Mouse (Mus musculus) heart, adult 11 months (tissue): Measurements from ENCODE around the gene Zfp354a.
"Not testable (repeated sequence)": the region's sequence is repeated elsewhere in the genome, so short reads cannot be mapped to it uniquely, and the experiment has no call there.

Experiments
- DNase-seq: peaks from one replicate; pipeline ENCODE4 v3.0.0; 2022

The Zfp354a gene

GRCm38 (mm10) chr11:51059151-51059571 is at the start of gene Zfp354a:
TSS of gene Zfp354a (plus strand) at chr11:51059257.
- DNase-seq: peak; percentile 96

- DNase-seq: peak; percentile 81
Measured at GRCm38 (mm10) chr11:51011821-51012220, 47.2 kb upstream of the Zfp354a start.

GRCm38 (mm10) chr11:51013936-51014335 is 45.1 kb upstream of the Zfp354a start, which contains the start of gene Olfr54:
TSS of gene Olfr54 (plus strand) at chr11:51014236.
- no peak for DNase-seq

GRCm38 (mm10) chr11:51016341-51016740 is 42.7 kb upstream of the Zfp354a start:
- DNase-seq: peak; percentile 34

- not testable (repeated sequence) for DNase-seq
Measured at GRCm38 (mm10) chr11:51026811-51027210, 32.2 kb upstream of the Zfp354a start.

GRCm38 (mm10) chr11:51029381-51029780 is 29.7 kb upstream of the Zfp354a start:
- not testable (repeated sequence) for DNase-seq

GRCm38 (mm10) chr11:51030225-51030624 is 28.8 kb upstream of the Zfp354a start:
- DNase-seq: no peak

- no peak for DNase-seq
Measured at GRCm38 (mm10) chr11:51032851-51033250, 26.2 kb upstream of the Zfp354a start.

- not testable (repeated sequence) for DNase-seq
Measured at GRCm38 (mm10) chr11:51034141-51034540, 24.9 kb upstream of the Zfp354a start.

GRCm38 (mm10) chr11:51035951-51036350 is 23.1 kb upstream of the Zfp354a start:
- DNase-seq: no peak

- peak; percentile 39 for DNase-seq
Measured at GRCm38 (mm10) chr11:51044776-51045175, 14.3 kb upstream of the Zfp354a start.

- DNase-seq: not testable (repeated sequence)
Measured at GRCm38 (mm10) chr11:51047809-51048208, 11.2 kb upstream of the Zfp354a start, which contains the start of gene Olfr1375. TSS of gene Olfr1375 (plus strand) at chr11:51048109.

GRCm38 (mm10) chr11:51051678-51052077 is 7.4 kb upstream of the Zfp354a start:
- DNase-seq: peak; percentile 27

- peak; percentile 52 for DNase-seq
Measured at GRCm38 (mm10) chr11:51053230-51053629, 5.8 kb upstream of the Zfp354a start.

GRCm38 (mm10) chr11:51059640-51060039 is 583 bp downstream of the Zfp354a start:
- no peak for DNase-seq

- DNase-seq: peak; percentile 72
Measured at GRCm38 (mm10) chr11:51060981-51061380, 1.9 kb downstream of the Zfp354a start.

GRCm38 (mm10) chr11:51063276-51063675 is 4.2 kb downstream of the Zfp354a start:
- peak; percentile 36 for DNase-seq

- peak; percentile 33 for DNase-seq
Measured at GRCm38 (mm10) chr11:51063841-51064240, 4.8 kb downstream of the Zfp354a start.

- no peak for DNase-seq
Measured at GRCm38 (mm10) chr11:51084527-51084926, 25.5 kb downstream of the Zfp354a start.

GRCm38 (mm10) chr11:51085269-51085668 is 26.2 kb downstream of the Zfp354a start:
- no peak for DNase-seq

- no peak for DNase-seq
Measured at GRCm38 (mm10) chr11:51107261-51107660, 48.2 kb downstream of the Zfp354a start.

GRCm38 (mm10) chr11:51110621-51111020 is 51.6 kb downstream of the Zfp354a start:
- no peak for DNase-seq
